18 mouse cellular contexts compared by ENCODE assay signal in the genomic region with DNA sequence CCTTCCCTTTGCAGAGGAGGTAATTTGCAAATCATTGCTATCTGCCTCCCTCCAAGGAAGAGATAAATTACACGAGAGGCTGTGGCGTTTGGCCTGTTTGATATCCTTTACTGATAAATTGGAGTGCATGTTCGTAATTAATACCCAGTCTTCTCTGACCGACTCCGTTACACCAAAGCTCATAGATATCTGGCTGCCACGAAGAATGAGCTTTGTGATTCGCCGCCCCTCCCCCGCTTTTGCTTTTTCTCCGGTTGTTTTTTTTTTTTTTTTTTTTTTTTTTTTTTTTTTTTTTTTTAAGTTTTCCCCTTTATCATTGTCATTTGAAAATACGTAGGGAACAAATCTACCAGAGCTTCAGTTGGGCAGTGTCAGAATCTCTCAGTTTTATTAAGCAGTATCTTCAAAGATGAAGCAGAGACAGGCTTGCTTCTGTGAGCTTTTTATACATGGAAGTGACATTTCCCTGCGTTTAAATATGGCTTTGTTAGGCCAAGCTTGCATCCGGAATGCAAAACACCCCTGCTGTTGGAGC.
DNase-seq lines count a peak whose midpoint lies in the region; ATAC-seq lines count a peak whose summit lies in the region.
"Had no signal": no experiment of that assay in that cellular context is flagged by ENCODE, and none has a peak within 500 bp of the region (broad histone marks: within the 10 kb centered on the region; RNA-seq: fewer than 3 reads in every experiment).

No protein-coding gene starts in this region.

- DNase-seq in hindbrain, embryonic 10.5 days (ENCODE audit: low spot score): no peak
- DNase-seq in midbrain, embryonic 11.5 days (ENCODE audit: low spot score, missing footprints): peak; percentile 88
- peak; percentile 52 for DNase-seq in embryo, embryonic 11 days
- DNase-seq in limb, embryonic 10.5 days (ENCODE audit: low spot score): no peak
- DNase-seq in layer of hippocampus, adult 18-20 months (ENCODE audit: low spot score in 2 of 2): no peak
- no peak for DNase-seq in left cerebral cortex, postnatal 14 days (ENCODE audit: low spot score in 2 of 2)
- DNase-seq: adrenal gland, adult 8-10 months; cerebellum, adult 2 months; lung, adult 18-20 months; right cerebral cortex, postnatal 25 days; thymus, postnatal 25 days had no signal

- ATAC-seq in hindbrain, embryonic 12.5 days (ENCODE audit: low FRiP score): no peak
- no peak for ATAC-seq in midbrain, embryonic 11.5 days (ENCODE audit: low FRiP score)
- no peak for ATAC-seq in midbrain, embryonic 16.5 days
- ATAC-seq: inflammation-experienced regulatory T-cells, adult 6 months had no signal

- intact Hi-C loops in left cerebral cortex, postnatal 14 days (cut with DNase I): no loop called here

- H3K9me3 ChIP-seq in hindbrain, embryonic 12.5 days (replicated peaks): no peaks in the 10 kb centered on the region
- H3K9me3 ChIP-seq in hindbrain, embryonic 10.5 days: no peaks in the 10 kb centered on the region
- H3K9me3 ChIP-seq in midbrain, embryonic 11.5 days (ENCODE audit: control insufficient read depth, low read length): no peaks in the 10 kb centered on the region
- H3K9me3 ChIP-seq in midbrain, embryonic 16.5 days (replicated peaks; ENCODE audit: control insufficient read depth, low read length, poor library complexity, severe bottlenecking): no peaks in the 10 kb centered on the region
- no peaks in the 10 kb centered on the region for H3K9me3 ChIP-seq in limb, embryonic 10.5 days (replicated peaks)
- H3K9me3 ChIP-seq: heart, embryonic 15.5 days had no signal

- H3K27me3 ChIP-seq in hindbrain, embryonic 12.5 days: no peaks in the 10 kb centered on the region
- H3K27me3 ChIP-seq in hindbrain, embryonic 10.5 days (ENCODE audit: insufficient read depth, poor library complexity, severe bottlenecking): no peaks in the 10 kb centered on the region
- no peaks in the 10 kb centered on the region for H3K27me3 ChIP-seq in midbrain, embryonic 11.5 days (ENCODE audit: control insufficient read depth, insufficient read depth, low read length)
- H3K27me3 ChIP-seq in midbrain, embryonic 16.5 days (ENCODE audit: control insufficient read depth, insufficient read depth, low read depth, low read length): no peaks in the 10 kb centered on the region
- H3K27me3 ChIP-seq in limb, embryonic 10.5 days (ENCODE audit: low read depth, poor library complexity, severe bottlenecking): peaks cover 25% of the 10 kb centered on the region
- H3K27me3 ChIP-seq: heart, embryonic 15.5 days had no signal

- no peak overlapping the region for H3K9ac ChIP-seq in hindbrain, embryonic 12.5 days
- H3K9ac ChIP-seq in midbrain, embryonic 11.5 days (ENCODE audit: low read length): no peak overlapping the region
- no peak overlapping the region for H3K9ac ChIP-seq in midbrain, embryonic 16.5 days (ENCODE audit: low read depth, low read length)
- H3K9ac ChIP-seq: heart, embryonic 15.5 days had no signal

- no peak overlapping the region for H3K4me3 ChIP-seq in hindbrain, embryonic 12.5 days
- no peak overlapping the region for H3K4me3 ChIP-seq in hindbrain, embryonic 10.5 days
- no peak overlapping the region for H3K4me3 ChIP-seq in midbrain, embryonic 11.5 days (ENCODE audit: low read depth, low read length)
- no peak overlapping the region for H3K4me3 ChIP-seq in midbrain, embryonic 16.5 days (ENCODE audit: low read depth, low read length)
- H3K4me3 ChIP-seq in limb, embryonic 10.5 days: 0 out of 2 replicates have a peak overlapping the region, but pooled peaks have one; percentile 8
- H3K4me3 ChIP-seq: heart, embryonic 15.5 days; left cerebral cortex, adult 2 months had no signal

- no peak overlapping the region for H3K27ac ChIP-seq in hindbrain, embryonic 12.5 days
- no peak overlapping the region for H3K27ac ChIP-seq in hindbrain, embryonic 10.5 days
- no peak overlapping the region for H3K27ac ChIP-seq in midbrain, embryonic 11.5 days (ENCODE audit: low read depth, low read length)
- no peak overlapping the region for H3K27ac ChIP-seq in midbrain, embryonic 16.5 days (ENCODE audit: low read length)
- no peak overlapping the region; the same call in 1 of the 2 replicates for H3K27ac ChIP-seq in limb, embryonic 10.5 days
- H3K27ac ChIP-seq: heart, embryonic 15.5 days; left cerebral cortex, adult 2 months; macrophage had no signal

- 31% methylated on average over 13 of the region's 13 CpGs for WGBS in hindbrain, embryonic 12.5 days
- 31% methylated on average over 13 of the region's 13 CpGs for WGBS in hindbrain, embryonic 10.5 days
- WGBS in midbrain, embryonic 11.5 days: 32% methylated on average over 13 of the region's 13 CpGs
- WGBS in midbrain, embryonic 16.5 days: 24% methylated on average over 13 of the region's 13 CpGs
- WGBS in limb, embryonic 10.5 days: 23% methylated on average over 13 of the region's 13 CpGs

- no peaks in the 10 kb centered on the region for H3K36me3 ChIP-seq in hindbrain, embryonic 12.5 days
- no peaks in the 10 kb centered on the region for H3K36me3 ChIP-seq in hindbrain, embryonic 10.5 days
- no peaks in the 10 kb centered on the region for H3K36me3 ChIP-seq in midbrain, embryonic 11.5 days (ENCODE audit: control insufficient read depth, insufficient read depth, low read length)
- H3K36me3 ChIP-seq in midbrain, embryonic 16.5 days (ENCODE audit: control insufficient read depth, insufficient read depth, low read length): no peaks in the 10 kb centered on the region
- H3K36me3 ChIP-seq in limb, embryonic 10.5 days: no peaks in the 10 kb centered on the region
- H3K36me3 ChIP-seq: G1E; heart, embryonic 15.5 days had no signal

- H3K4me2 ChIP-seq in hindbrain, embryonic 12.5 days (replicated peaks): peak overlapping the region; percentile 6; the same call in 1 of the 2 replicates
- H3K4me2 ChIP-seq in midbrain, embryonic 11.5 days: peak overlapping the region; percentile 7; the same call in 1 of the 2 replicates
- H3K4me2 ChIP-seq in midbrain, embryonic 16.5 days (ENCODE audit: low read length): no peak overlapping the region
- H3K4me2 ChIP-seq: heart, embryonic 15.5 days had no signal

- H3K4me1 ChIP-seq in hindbrain, embryonic 12.5 days: peaks cover 9% of the 10 kb centered on the region; the same call in 1 of the 2 replicates
- H3K4me1 ChIP-seq in hindbrain, embryonic 10.5 days (replicated peaks): peaks cover 11% of the 10 kb centered on the region
- H3K4me1 ChIP-seq in midbrain, embryonic 11.5 days (ENCODE audit: control insufficient read depth, insufficient read depth, low read length): peaks cover 5% of the 10 kb centered on the region
- peaks cover 5% of the 10 kb centered on the region; the same call in 1 of the 2 replicates for H3K4me1 ChIP-seq in midbrain, embryonic 16.5 days (ENCODE audit: control insufficient read depth, insufficient read depth, low read length)
- H3K4me1 ChIP-seq in limb, embryonic 10.5 days: peaks cover 47% of the 10 kb centered on the region
- H3K4me1 ChIP-seq: heart, embryonic 15.5 days had no signal

Comparison
In these comparisons a context has a peak if more than half of its experiments do, and no peak if none do; other contexts are left out.
1. DNase-seq: peak in midbrain, embryonic 11.5 days (single experiment) and embryo, embryonic 11 days (single experiment); none in hindbrain, embryonic 10.5 days (single experiment), limb, embryonic 10.5 days (single experiment), layer of hippocampus, adult 18-20 months (0 of 2) and left cerebral cortex, postnatal 14 days (0 of 2).